Mouse (Mus musculus): ENCODE measurements at regions not wholly inside any gene's neighbourhood (a gene's known extent, or its start where the extent isn't known, plus 50 kb on each side); places are given as distances from the start of the nearest gene placed in this dataset.
"Not testable (repeated sequence)": the region's sequence is repeated elsewhere in the genome, so short reads cannot be mapped to it uniquely, and the experiment has no call there.

GRCm38 (mm10) chr13:28847478-28847877 lies 106.0 kb downstream of the Sox4 start:
- no peak for TF ChIP-seq CTCF (IDR thresholded peaks at IDR 0.05; ENCODE audit: extremely low read depth, insufficient read depth, low read length)
- TF ChIP-seq POLR2A (IDR thresholded peaks at IDR 0.05; ENCODE audit: extremely low read depth, insufficient read depth, low read length): no peak
- Histone ChIP-seq H3K27ac (ENCODE audit: insufficient read depth, low read length) (no peak overlapping the region), H3K4me3 (ENCODE audit: insufficient read depth, low read length) (no peak overlapping the region), H3K4me1 (ENCODE audit: control insufficient read depth, insufficient read depth, low read length) (no peaks in the 10 kb centered on the region)

GRCm38 (mm10) chr13:28844495-28844894 lies 109.0 kb downstream of the Sox4 start:
- no peak overlapping the region for H3K4me3 ChIP-seq (ENCODE audit: insufficient read depth, low read length)
- no peak for TF ChIP-seq POLR2A (IDR thresholded peaks at IDR 0.05; ENCODE audit: extremely low read depth, insufficient read depth, low read length)
- no peak for TF ChIP-seq CTCF (IDR thresholded peaks at IDR 0.05; ENCODE audit: extremely low read depth, insufficient read depth, low read length)
- H3K4me1 ChIP-seq (ENCODE audit: control insufficient read depth, insufficient read depth, low read length): no peaks in the 10 kb centered on the region
- no peak overlapping the region for H3K27ac ChIP-seq (ENCODE audit: insufficient read depth, low read length)

- H3K27ac ChIP-seq (ENCODE audit: insufficient read depth, low read length): no peak overlapping the region
- no peaks in the 10 kb centered on the region for H3K4me1 ChIP-seq (ENCODE audit: control insufficient read depth, insufficient read depth, low read length)
- TF ChIP-seq CTCF (IDR thresholded peaks at IDR 0.05; ENCODE audit: extremely low read depth, insufficient read depth, low read length) (no peak), POLR2A (IDR thresholded peaks at IDR 0.05; ENCODE audit: extremely low read depth, insufficient read depth, low read length) (no peak)
- no peak overlapping the region for H3K4me3 ChIP-seq (ENCODE audit: insufficient read depth, low read length)
Measured at GRCm38 (mm10) chr13:28842811-28843210, 110.7 kb downstream of the Sox4 start.

GRCm38 (mm10) chr13:28840142-28840541 lies 113.4 kb downstream of the Sox4 start:
- H3K27ac ChIP-seq (ENCODE audit: insufficient read depth, low read length): no peak overlapping the region
- H3K4me3 ChIP-seq (ENCODE audit: insufficient read depth, low read length): no peak overlapping the region
- H3K4me1 ChIP-seq (ENCODE audit: control insufficient read depth, insufficient read depth, low read length): no peaks in the 10 kb centered on the region
- no peak for TF ChIP-seq CTCF (IDR thresholded peaks at IDR 0.05; ENCODE audit: extremely low read depth, insufficient read depth, low read length)
- TF ChIP-seq POLR2A (IDR thresholded peaks at IDR 0.05; ENCODE audit: extremely low read depth, insufficient read depth, low read length): no peak

DNA sequence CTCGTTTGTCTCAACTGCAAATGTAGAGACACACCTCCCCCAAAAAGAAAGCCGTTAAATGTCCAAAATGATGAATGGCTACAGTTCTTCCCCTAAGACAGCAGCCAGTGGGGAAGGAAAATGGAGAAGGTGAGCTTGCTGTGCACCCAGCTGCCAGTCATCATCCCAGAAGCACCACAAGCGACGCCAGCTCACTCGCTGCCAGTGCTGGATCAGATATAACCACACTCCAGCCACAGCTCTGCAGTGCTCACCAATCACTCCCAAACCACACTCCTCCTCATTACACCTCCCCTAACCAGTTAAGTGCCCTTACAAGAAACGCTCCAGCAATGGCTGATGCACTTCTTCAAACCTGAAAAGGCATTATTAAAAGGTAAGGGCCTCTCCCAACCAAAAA lies 114.4 kb downstream of the Sox4 start:
- no peaks in the 10 kb centered on the region for H3K4me1 ChIP-seq (ENCODE audit: control insufficient read depth, insufficient read depth, low read length)
- H3K4me3 ChIP-seq (ENCODE audit: insufficient read depth, low read length): no peak overlapping the region
- no peak overlapping the region for H3K27ac ChIP-seq (ENCODE audit: insufficient read depth, low read length)
- TF ChIP-seq POLR2A (IDR thresholded peaks at IDR 0.05; ENCODE audit: extremely low read depth, insufficient read depth, low read length) (no peak), CTCF (IDR thresholded peaks at IDR 0.05; ENCODE audit: extremely low read depth, insufficient read depth, low read length) (no peak)

DNA sequence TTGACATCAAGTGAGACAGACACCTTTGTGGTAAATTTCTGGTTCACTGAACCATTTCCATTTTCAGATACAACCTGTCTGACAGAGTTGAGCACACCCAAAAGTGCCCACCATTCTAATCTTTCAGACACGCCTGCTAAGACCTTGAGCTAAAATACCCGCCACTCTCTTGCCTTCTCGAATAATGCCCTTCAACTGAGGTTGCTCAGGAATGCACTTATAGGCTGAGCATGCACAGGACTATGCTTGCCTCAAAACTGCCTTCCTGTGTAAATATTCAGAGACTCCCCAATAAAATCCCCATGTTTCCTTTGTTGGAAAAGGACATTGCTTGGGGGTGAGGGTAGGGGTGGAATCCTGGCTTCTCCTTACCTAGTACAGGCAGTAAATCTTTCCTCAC lies 115.3 kb downstream of the Sox4 start:
- TF ChIP-seq POLR2A (IDR thresholded peaks at IDR 0.05; ENCODE audit: extremely low read depth, insufficient read depth, low read length): no peak
- TF ChIP-seq CTCF (IDR thresholded peaks at IDR 0.05; ENCODE audit: extremely low read depth, insufficient read depth, low read length): no peak
- no peak overlapping the region for H3K4me3 ChIP-seq (ENCODE audit: insufficient read depth, low read length)
- no peaks in the 10 kb centered on the region for H3K4me1 ChIP-seq (ENCODE audit: control insufficient read depth, insufficient read depth, low read length)
- no peak overlapping the region for H3K27ac ChIP-seq (ENCODE audit: insufficient read depth, low read length)

GRCm38 (mm10) chr13:28837196-28837595 lies 116.3 kb downstream of the Sox4 start:
- H3K4me1 ChIP-seq (ENCODE audit: control insufficient read depth, insufficient read depth, low read length); H3K4me3 ChIP-seq (ENCODE audit: insufficient read depth, low read length); H3K27ac ChIP-seq (ENCODE audit: insufficient read depth, low read length): not testable (repeated sequence)

GRCm38 (mm10) chr13:28833700-28834065 lies 119.8 kb downstream of the Sox4 start:
- Histone ChIP-seq H3K27ac (ENCODE audit: insufficient read depth, low read length) (no peak overlapping the region), H3K4me3 (ENCODE audit: insufficient read depth, low read length) (no peak overlapping the region), H3K4me1 (ENCODE audit: control insufficient read depth, insufficient read depth, low read length) (no peaks in the 10 kb centered on the region)
- TF ChIP-seq POLR2A (IDR thresholded peaks at IDR 0.05; ENCODE audit: extremely low read depth, insufficient read depth, low read length): no peak
- no peak for TF ChIP-seq CTCF (IDR thresholded peaks at IDR 0.05; ENCODE audit: extremely low read depth, insufficient read depth, low read length)

GRCm38 (mm10) chr13:28832855-28833699 lies 120.4 kb downstream of the Sox4 start:
- no peaks in the 10 kb centered on the region for H3K4me1 ChIP-seq (ENCODE audit: control insufficient read depth, insufficient read depth, low read length)
- H3K27ac ChIP-seq (ENCODE audit: insufficient read depth, low read length): no peak overlapping the region
- H3K4me3 ChIP-seq (ENCODE audit: insufficient read depth, low read length): no peak overlapping the region
- TF ChIP-seq POLR2A (IDR thresholded peaks at IDR 0.05; ENCODE audit: extremely low read depth, insufficient read depth, low read length) (no peak), CTCF (IDR thresholded peaks at IDR 0.05; ENCODE audit: extremely low read depth, insufficient read depth, low read length) (no peak)

GRCm38 (mm10) chr13:28826284-28826683 lies 127.2 kb downstream of the Sox4 start:
- Histone ChIP-seq H3K27ac (ENCODE audit: insufficient read depth, low read length) (no peak overlapping the region), H3K4me1 (ENCODE audit: control insufficient read depth, insufficient read depth, low read length) (no peaks in the 10 kb centered on the region), H3K4me3 (ENCODE audit: insufficient read depth, low read length) (no peak overlapping the region)
- TF ChIP-seq CTCF (IDR thresholded peaks at IDR 0.05; ENCODE audit: extremely low read depth, insufficient read depth, low read length) (no peak), POLR2A (IDR thresholded peaks at IDR 0.05; ENCODE audit: extremely low read depth, insufficient read depth, low read length) (no peak)

All from cortical plate, adult 2 months (tissue).